Mouse (Mus musculus) MEL (cell line): ENCODE measurements around the gene Dhrs9. TPM values are rescaled to one million over a fixed set of nuclear protein-coding genes. Genes with fewer than 3 reads are reported as not detected.
"Not testable (repeated sequence)": the region's sequence is repeated elsewhere in the genome, so short reads cannot be mapped to it uniquely, and the experiment has no call there.

ENCODE experiments used
- DNase-seq: peaks from one replicate; pipeline ENCODE4 v3.0.0; 2011; ENCODE audit warnings: low read depth, low spot score
- H3K27ac ChIP-seq: 2 replicates; pipeline ENCODE4 v1.5.1; 2012; ENCODE audit warnings: low read depth, mild to moderate bottlenecking, control low read depth, low read length, moderate library complexity; ENCODE audit not compliant: control insufficient read depth
- H3K27me3 ChIP-seq, 2 experiments: fragments of 150-350 bp in 1 of 2; sonication (generic) in 1 of 2; 2 replicates each; pipeline ENCODE4 v1.6.1; 2012; ENCODE audit warnings: low read length in 2 of 2, mild to moderate bottlenecking in 2 of 2, improper control_type of control experiment in 1 of 2, moderate library complexity in 1 of 2; ENCODE audit not compliant: insufficient read depth in 2 of 2, control insufficient read depth in 1 of 2
- H3K36me3 ChIP-seq, 2 experiments: 2 replicates each; pipeline ENCODE4 v1.6.1; 2012 to 2014; ENCODE audit warnings: low read length in 2 of 2, improper control_type of control experiment in 1 of 2, inconsistent platforms in 1 of 2, mild to moderate bottlenecking in 1 of 2; ENCODE audit not compliant: insufficient read depth in 2 of 2, control insufficient read depth in 1 of 2
- H3K4me1 ChIP-seq, 2 experiments: fragments of 150-350 bp in 1 of 2; sonication (generic) in 1 of 2; 2 replicates each; pipeline ENCODE4 v1.6.1; 2012; ENCODE audit warnings: low read length in 2 of 2, improper control_type of control experiment in 1 of 2, mild to moderate bottlenecking in 1 of 2; ENCODE audit not compliant: insufficient read depth in 2 of 2, control insufficient read depth in 1 of 2
- H3K4me3 ChIP-seq, 2 experiments: fragments of 150-350 bp in 1 of 2; sonication (generic) in 1 of 2; 2 replicates each; pipeline ENCODE4 v1.5.1; 2012; ENCODE audit warnings: low read depth in 2 of 2, low read length in 2 of 2, mild to moderate bottlenecking in 2 of 2, moderate library complexity in 2 of 2, control low read depth in 1 of 2, improper control_type of control experiment in 1 of 2; ENCODE audit not compliant: control insufficient read depth in 1 of 2, insufficient read depth in 1 of 2
- H3K79me2 ChIP-seq: 2 replicates; pipeline ENCODE4 v1.6.1; 2012; ENCODE audit warnings: mild to moderate bottlenecking, low read length, moderate library complexity; ENCODE audit not compliant: control insufficient read depth, poor library complexity, insufficient read depth
- H3K9ac ChIP-seq: 2 replicates; pipeline ENCODE4 v1.6.1; 2012; ENCODE audit warnings: low read depth, mild to moderate bottlenecking, control low read depth, low read length, moderate library complexity; ENCODE audit not compliant: control insufficient read depth, poor library complexity, severe bottlenecking
- H3K9me3 ChIP-seq: fragments of 150-350 bp; sonication (generic); replicated peaks from 2 replicates; pipeline ENCODE4 v1.6.1; 2012; ENCODE audit warnings: mild to moderate bottlenecking, low read length, improper control_type of control experiment, moderate library complexity; ENCODE audit not compliant: insufficient read depth
- BHLHE40 ChIP-seq: IDR thresholded peaks from 2 replicates; pipeline ENCODE4 v1.6.1; 2012; ENCODE audit warnings: low read depth, mild to moderate bottlenecking, inconsistent platforms, low read length, improper control_type of control experiment, borderline replicate concordance
- CHD1 ChIP-seq: IDR thresholded peaks from 2 replicates; pipeline ENCODE4 v1.6.1; 2012; ENCODE audit warnings: low read depth, mild to moderate bottlenecking, inconsistent platforms, low read length, improper control_type of control experiment
- CHD2 ChIP-seq: IDR thresholded peaks from 2 replicates; pipeline ENCODE4 v1.6.1; 2011; ENCODE audit warnings: low read length, improper control_type of control experiment
- CTCF ChIP-seq, 3 experiments: IDR thresholded peaks in 2 of 3; conservative IDR thresholded peaks in 1 of 3; 2 replicates each; pipeline ENCODE4 v1.5.1; 2011 to 2012; ENCODE audit warnings: low read length in 3 of 3, low read depth in 2 of 3, mild to moderate bottlenecking in 2 of 3, improper control_type of control experiment in 1 of 3, inconsistent platforms in 1 of 3, mixed read lengths in 1 of 3, moderate library complexity in 1 of 3; ENCODE audit not compliant: control insufficient read depth in 1 of 3, insufficient read depth in 1 of 3, poor library complexity in 1 of 3, severe bottlenecking in 1 of 3
- ETS1 ChIP-seq: IDR thresholded peaks from 2 replicates; pipeline ENCODE4 v1.6.1; 2012; ENCODE audit warnings: low read depth, mild to moderate bottlenecking, inconsistent platforms, low read length, improper control_type of control experiment, moderate library complexity
- GABPA ChIP-seq: IDR thresholded peaks from 2 replicates; pipeline ENCODE4 v1.6.1; 2012; ENCODE audit warnings: low read depth, mild to moderate bottlenecking, inconsistent platforms, low read length, improper control_type of control experiment, moderate library complexity
- HCFC1 ChIP-seq: IDR thresholded peaks from 2 replicates; pipeline ENCODE4 v1.6.1; 2012; ENCODE audit warnings: low read depth, mild to moderate bottlenecking, inconsistent platforms, low read length, improper control_type of control experiment, moderate library complexity
- JUND ChIP-seq: IDR thresholded peaks from 2 replicates; pipeline ENCODE4 v1.6.1; 2011; ENCODE audit warnings: low read depth, mild to moderate bottlenecking, improper control_type of control experiment, low read length
- KAT2A ChIP-seq: conservative IDR thresholded peaks from 2 replicates; pipeline ENCODE4 v1.6.1; 2012; ENCODE audit warnings: low read depth, low read length, improper control_type of control experiment, inconsistent platforms
- MAFK ChIP-seq: IDR thresholded peaks from 2 replicates; pipeline ENCODE4 v1.6.1; 2011; ENCODE audit warnings: low read depth, mild to moderate bottlenecking, low read length, improper control_type of control experiment, borderline replicate concordance
- MAX ChIP-seq: IDR thresholded peaks from 2 replicates; pipeline ENCODE4 v1.6.1; 2011; ENCODE audit warnings: low read length, improper control_type of control experiment
- MYB ChIP-seq: IDR thresholded peaks from 2 replicates; pipeline ENCODE4 v1.6.1; 2011; ENCODE audit warnings: mild to moderate bottlenecking, low read depth, low read length, improper control_type of control experiment
- MYC ChIP-seq: IDR thresholded peaks from 2 replicates; pipeline ENCODE4 v1.6.1; 2011; ENCODE audit warnings: low read depth, mild to moderate bottlenecking, low read length, improper control_type of control experiment, moderate library complexity
- NELFE ChIP-seq: IDR thresholded peaks from 2 replicates; pipeline ENCODE4 v1.6.1; 2011; ENCODE audit warnings: low read depth, low read length, improper control_type of control experiment
- NRF1 ChIP-seq: IDR thresholded peaks from 2 replicates; pipeline ENCODE4 v1.6.1; 2014; ENCODE audit warnings: low read depth, mild to moderate bottlenecking, inconsistent platforms, low read length, improper control_type of control experiment, moderate library complexity; ENCODE audit not compliant: poor library complexity, insufficient read depth, severe bottlenecking
- RAD21 ChIP-seq: IDR thresholded peaks from 2 replicates; pipeline ENCODE4 v1.6.1; 2011; ENCODE audit warnings: mild to moderate bottlenecking, low read depth, low read length, improper control_type of control experiment
- SIN3A ChIP-seq: IDR thresholded peaks from 2 replicates; pipeline ENCODE4 v1.6.1; 2012; ENCODE audit warnings: low read length, improper control_type of control experiment, inconsistent platforms
- SMC3 ChIP-seq: IDR thresholded peaks from 2 replicates; pipeline ENCODE4 v1.6.1; 2011; ENCODE audit warnings: low read depth, low read length, improper control_type of control experiment
- TCF12 ChIP-seq: IDR thresholded peaks from 2 replicates; pipeline ENCODE4 v1.6.1; 2014; ENCODE audit warnings: low read depth, mild to moderate bottlenecking, inconsistent platforms, low read length, improper control_type of control experiment, moderate library complexity
- UBTF ChIP-seq: IDR thresholded peaks from 2 replicates; pipeline ENCODE4 v1.6.1; 2012; ENCODE audit warnings: low read depth, mild to moderate bottlenecking, inconsistent platforms, low read length, improper control_type of control experiment, moderate library complexity, borderline replicate concordance; ENCODE audit not compliant: insufficient read depth
- USF1 ChIP-seq: IDR thresholded peaks from 2 replicates; pipeline ENCODE4 v1.6.1; 2014; ENCODE audit warnings: low read depth, mild to moderate bottlenecking, inconsistent platforms, low read length, improper control_type of control experiment, moderate library complexity
- ZC3H11A ChIP-seq: IDR thresholded peaks from 2 replicates; pipeline ENCODE4 v1.6.1; 2012; ENCODE audit warnings: low read depth, mild to moderate bottlenecking, inconsistent platforms, low read length, improper control_type of control experiment
- ZKSCAN1 ChIP-seq: IDR thresholded peaks from 2 replicates; pipeline ENCODE4 v1.6.1; 2012; ENCODE audit warnings: low read depth, mild to moderate bottlenecking, inconsistent platforms, low read length, improper control_type of control experiment, moderate library complexity
- ZMIZ1 ChIP-seq: IDR thresholded peaks from 2 replicates; pipeline ENCODE4 v1.6.1; 2012; ENCODE audit warnings: low read depth, mild to moderate bottlenecking, inconsistent platforms, low read length, improper control_type of control experiment, moderate library complexity
- ZNF384 ChIP-seq: IDR thresholded peaks from 2 replicates; pipeline ENCODE4 v1.6.1; 2012; ENCODE audit warnings: low read depth, mild to moderate bottlenecking, inconsistent platforms, low read length, improper control_type of control experiment
- polyA plus RNA-seq, 2 experiments: library from polyadenylated mRNA; stranded (reverse) in 1 of 2; unstranded in 1 of 2; fragments of >175 nt in 1 of 2; fragments of >200 nt in 1 of 2; gene quantifications; 2 replicates each; pipeline versions ENCODE4 v1.2.1 to v1.2.4; 2012; ENCODE audit warnings: low replicate concordance in 2 of 2, low read depth in 1 of 2; ENCODE audit not compliant: insufficient read length in 2 of 2, insufficient read depth in 1 of 2, missing spikeins in 1 of 2
- total RNA-seq: library from RNA; depleted of rRNA; stranded (reverse); fragments of 300-350 nt; gene quantifications from 2 replicates; pipeline ENCODE4 v1.2.3, GENCODE M21; 2012; rRNA removed

Dhrs9 gene
- total RNA-seq (not detected in 2 replicates), polyA plus RNA-seq (not detected)

- no peak within 1 kb of the TSS for H3K27ac ChIP-seq
- no peaks in the 10 kb centered on the region for H3K27me3 ChIP-seq
- no peaks in the 10 kb centered on the region for H3K79me2 ChIP-seq
- DNase-seq: no peak
- no peaks in the 10 kb centered on the region for H3K36me3 ChIP-seq
- no peak within 1 kb of the TSS for H3K4me3 ChIP-seq
- no peaks in the 10 kb centered on the region for H3K9me3 ChIP-seq
- H3K9ac ChIP-seq: no peak within 1 kb of the TSS
- H3K4me1 ChIP-seq: no peaks in the 10 kb centered on the region
- TF ChIP-seq MYC: no peak
- TF ChIP-seq USF1: no peak
- TF ChIP-seq ZNF384: no peak
- no peak for TF ChIP-seq CHD1
- TF ChIP-seq TCF12: no peak
- no peak for TF ChIP-seq JUND
- TF ChIP-seq NELFE: no peak
- no peak for TF ChIP-seq MAFK
- no peak for TF ChIP-seq ETS1
- no peak for TF ChIP-seq BHLHE40
- TF ChIP-seq CHD2: no peak
- TF ChIP-seq SMC3: no peak
- TF ChIP-seq ZMIZ1: no peak
- TF ChIP-seq MYB: no peak
- TF ChIP-seq ZC3H11A: no peak
Measured at GRCm38 (mm10) chr2:69380281-69380680, at the start of gene Dhrs9. TSS of gene Dhrs9 (plus strand) at chr2:69380445.

- H3K9me3 ChIP-seq, H3K4me3 ChIP-seq, H3K9ac ChIP-seq, H3K4me1 ChIP-seq, H3K36me3 ChIP-seq, H3K79me2 ChIP-seq, H3K27ac ChIP-seq, H3K27me3 ChIP-seq, DNase-seq: not testable (repeated sequence)
Measured at GRCm38 (mm10) chr2:69331523-69331922, 48.7 kb upstream of the Dhrs9 start.

GRCm38 (mm10) chr2:69341506-69341905, 38.7 kb upstream of the Dhrs9 start:
- Histone ChIP-seq H3K4me1 (no peaks in the 10 kb centered on the region), H3K79me2 (no peaks in the 10 kb centered on the region), H3K36me3 (no peaks in the 10 kb centered on the region), H3K9ac (no peak overlapping the region), H3K27me3 (no peaks in the 10 kb centered on the region), H3K4me3 (no peak overlapping the region), H3K27ac (no peak overlapping the region), H3K9me3 (no peaks in the 10 kb centered on the region)
- DNase-seq: no peak
- no peak for TF ChIP-seq HCFC1
- no peak for TF ChIP-seq NRF1
- TF ChIP-seq RAD21: no peak
- TF ChIP-seq MAX: no peak
- no peak for TF ChIP-seq ZC3H11A
- no peak for TF ChIP-seq CTCF (IDR thresholded peaks at IDR 0.05 in 2 of 3, conservative IDR thresholded peaks at IDR 0.05 in 1 of 3; ENCODE audit: control insufficient read depth in 1 of 3, insufficient read depth in 1 of 3, low read depth in 2 of 3, low read length in 3 of 3, poor library complexity in 1 of 3, severe bottlenecking in 1 of 3)
- no peak for TF ChIP-seq NELFE
- no peak for TF ChIP-seq ZKSCAN1
- TF ChIP-seq SIN3A: no peak
- TF ChIP-seq KAT2A: no peak
- no peak for TF ChIP-seq UBTF
- TF ChIP-seq GABPA: no peak
